Mouse (Mus musculus): ENCODE measurements at regions not wholly inside any gene's neighbourhood (a gene's known extent, or its start where the extent isn't known, plus 50 kb on each side); places are given as distances from the start of the nearest gene placed in this dataset.
A peak's percentile ranks its signal among the peaks of the same experiment; 100 is the strongest.

DNA sequence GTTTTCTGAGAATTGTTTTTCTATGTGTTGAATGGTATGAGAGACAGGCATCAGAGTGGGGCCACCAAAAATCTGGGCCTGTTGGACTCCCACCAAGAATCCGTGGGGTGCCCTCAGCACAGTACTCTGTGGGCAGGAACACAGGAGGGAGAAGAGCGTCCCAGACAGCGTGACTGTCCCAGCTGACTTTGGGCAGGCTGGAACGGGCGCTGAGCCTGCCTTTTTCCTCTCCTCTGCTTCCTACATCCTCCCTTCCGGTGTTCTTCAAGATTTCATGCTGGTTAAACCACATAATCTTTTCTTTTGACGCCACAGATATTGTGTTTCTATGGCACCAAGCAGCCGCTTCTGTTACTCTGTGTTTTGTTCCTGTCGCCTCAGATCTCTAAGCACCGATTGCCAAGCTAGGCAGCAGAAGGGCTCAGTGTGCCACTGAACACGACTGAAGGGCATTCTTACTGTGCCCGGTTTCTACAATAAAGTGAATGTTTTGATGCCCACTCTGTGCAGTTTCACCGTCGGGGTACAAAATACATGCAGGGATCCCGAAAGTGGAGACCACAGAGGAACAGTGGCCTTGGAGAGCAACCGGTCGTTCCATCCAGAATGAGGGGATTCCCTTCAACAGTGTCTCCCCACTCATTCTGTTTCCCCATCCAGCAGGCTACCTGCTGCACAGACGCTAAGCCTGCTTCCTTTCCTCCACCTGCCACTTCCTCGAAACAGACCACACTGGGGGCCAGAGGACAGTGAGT lies 124.6 kb upstream of the Igfbp7 start:
- H3K27ac ChIP-seq (replicated peaks; ENCODE audit: low read depth, low read length): no peak overlapping the region
- ATAC-seq (ENCODE audit: insufficient number of reproducible peaks, low FRiP score, low TSS enrichment, low read depth): no peak
- no peak overlapping the region for H3K4me3 ChIP-seq (ENCODE audit: low read depth, low read length)

DNA sequence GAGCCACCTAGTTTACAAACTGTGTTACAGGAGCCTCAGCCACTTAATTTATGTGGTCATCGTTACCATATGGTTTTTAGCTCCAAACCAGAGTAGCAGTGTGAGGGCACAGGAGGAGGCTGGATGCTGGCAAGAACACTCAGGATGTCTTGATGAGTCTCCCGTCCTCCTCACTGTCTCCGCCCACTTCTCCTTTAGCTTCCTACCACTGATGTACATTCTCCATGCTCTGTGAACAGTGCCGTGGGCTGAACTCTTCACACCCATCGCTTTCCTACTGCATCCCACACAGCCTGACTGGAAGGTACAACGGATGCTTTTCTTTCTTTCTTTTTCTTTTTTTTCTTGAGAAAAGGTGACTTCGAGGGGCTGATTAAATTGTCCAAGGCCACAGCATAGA lies 122.5 kb upstream of the Igfbp7 start:
- Histone ChIP-seq H3K36me3 (ENCODE audit: control insufficient read depth, insufficient read depth, low read length) (no peaks in the 10 kb centered on the region), H3K4me1 (ENCODE audit: control insufficient read depth, insufficient read depth, low read length) (no peaks in the 10 kb centered on the region), H3K27me3 (ENCODE audit: control insufficient read depth, insufficient read depth, low read length) (no peaks in the 10 kb centered on the region), H3K4me2 (ENCODE audit: low read depth, severe bottlenecking) (no peak overlapping the region), H3K4me3 (ENCODE audit: low read depth, low read length) (no peak overlapping the region), H3K9me3 (ENCODE audit: control insufficient read depth, low read length) (no peaks in the 10 kb centered on the region), H3K27ac (replicated peaks; ENCODE audit: low read depth, low read length) (no peak overlapping the region), H3K9ac (ENCODE audit: low read length) (no peak overlapping the region)
- 81% methylated on average over 7 of the region's 7 CpGs for WGBS
- DNase-seq (ENCODE audit: low spot score) (no peak), ATAC-seq (ENCODE audit: insufficient number of reproducible peaks, low FRiP score, low TSS enrichment, low read depth) (no peak)

More for the DNA sequence above, 124.6 kb upstream of the Igfbp7 start:
- Histone ChIP-seq H3K9me3 (ENCODE audit: control insufficient read depth, low read length) (no peaks in the 10 kb centered on the region), H3K4me2 (ENCODE audit: low read depth, severe bottlenecking) (no peak overlapping the region), H3K4me1 (ENCODE audit: control insufficient read depth, insufficient read depth, low read length) (no peaks in the 10 kb centered on the region), H3K9ac (ENCODE audit: low read length) (no peak overlapping the region), H3K27me3 (ENCODE audit: control insufficient read depth, insufficient read depth, low read length) (no peaks in the 10 kb centered on the region), H3K36me3 (ENCODE audit: control insufficient read depth, insufficient read depth, low read length) (no peaks in the 10 kb centered on the region)
- WGBS: 82% methylated on average over 19 of the region's 19 CpGs
- no peak for DNase-seq (ENCODE audit: low spot score)

DNA sequence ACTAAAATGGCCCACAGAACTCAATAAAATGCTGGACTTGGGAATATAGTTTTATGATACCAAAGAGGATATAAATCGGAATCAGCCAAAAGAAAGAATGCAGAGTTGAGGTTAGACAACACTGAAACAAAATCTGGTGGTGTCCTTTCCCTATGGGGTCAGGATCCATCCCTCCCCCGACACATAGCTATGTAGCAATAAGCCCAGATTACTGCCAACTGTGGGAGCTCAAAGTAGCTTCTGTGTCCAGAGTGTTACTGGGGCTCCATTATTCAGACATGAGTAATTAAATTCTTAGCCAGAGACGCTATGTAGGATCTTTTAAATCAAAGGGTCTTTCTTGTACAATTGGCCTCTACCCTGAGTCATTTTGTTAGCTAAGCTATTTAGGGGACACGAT lies 109.4 kb upstream of the Igfbp7 start:
- ATAC-seq (ENCODE audit: insufficient number of reproducible peaks, low FRiP score, low TSS enrichment, low read depth): no peak
- WGBS: 86% methylated on average over 4 of the region's 4 CpGs
- H3K27me3 ChIP-seq (ENCODE audit: control insufficient read depth, insufficient read depth, low read length): no peaks in the 10 kb centered on the region

DNA sequence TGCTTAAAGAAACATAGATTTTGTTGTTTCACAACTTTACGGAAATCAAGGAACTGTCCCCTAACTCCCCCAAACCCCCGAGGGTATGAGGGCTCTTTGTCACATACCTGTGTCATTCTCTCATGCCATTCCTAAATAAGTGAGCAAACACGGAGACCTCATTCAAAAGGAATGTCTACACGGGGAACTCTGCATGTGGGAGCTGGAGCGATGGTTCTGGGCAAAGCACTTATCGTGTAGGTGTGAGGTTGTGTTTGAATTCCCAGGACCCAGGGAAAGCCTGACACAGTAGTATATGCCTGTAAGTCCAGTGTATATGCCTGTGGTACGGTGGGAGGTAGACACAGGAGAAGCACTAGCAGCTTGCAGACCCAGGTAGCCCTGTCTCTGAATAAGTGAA lies 107.6 kb upstream of the Igfbp7 start:
- DNase-seq (ENCODE audit: low spot score): no peak
- ATAC-seq (ENCODE audit: insufficient number of reproducible peaks, low FRiP score, low TSS enrichment, low read depth): no peak

More for the DNA sequence above, 109.4 kb upstream of the Igfbp7 start:
- no peak overlapping the region for H3K4me2 ChIP-seq (ENCODE audit: low read depth, severe bottlenecking)
- no peak overlapping the region for H3K4me3 ChIP-seq (ENCODE audit: low read depth, low read length)
- H3K9me3 ChIP-seq (ENCODE audit: control insufficient read depth, low read length): no peaks in the 10 kb centered on the region
- DNase-seq (ENCODE audit: low spot score): no peak
- H3K9ac ChIP-seq (ENCODE audit: low read length): no peak overlapping the region
- no peaks in the 10 kb centered on the region for H3K4me1 ChIP-seq (ENCODE audit: control insufficient read depth, insufficient read depth, low read length)
- no peaks in the 10 kb centered on the region for H3K36me3 ChIP-seq (ENCODE audit: control insufficient read depth, insufficient read depth, low read length)
- no peak overlapping the region for H3K27ac ChIP-seq (replicated peaks; ENCODE audit: low read depth, low read length)

DNA sequence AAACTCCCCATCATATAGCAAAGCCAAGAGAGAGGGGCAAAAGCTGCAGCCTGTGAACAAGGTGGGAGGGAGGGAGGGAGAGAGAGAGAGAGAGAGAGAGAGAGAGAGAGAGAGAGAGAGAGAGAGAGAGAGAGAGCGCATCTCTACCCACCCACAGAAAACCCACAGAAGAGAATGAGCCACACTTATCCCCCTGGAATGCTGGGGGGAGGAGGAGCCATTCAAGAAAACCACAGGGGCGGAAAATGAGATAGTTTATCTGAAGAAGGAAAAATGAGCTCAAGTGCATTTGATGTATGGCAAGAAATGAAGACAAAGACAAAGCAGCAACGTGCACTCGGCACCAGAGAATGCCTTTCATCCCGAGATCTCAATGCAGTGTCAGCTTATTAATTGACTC lies 94.8 kb upstream of the Igfbp7 start:
- no peak overlapping the region for H3K4me2 ChIP-seq (ENCODE audit: low read depth, severe bottlenecking)
- no peak overlapping the region for H3K9ac ChIP-seq (ENCODE audit: low read length)
- WGBS: 88% methylated on average over 5 of the region's 5 CpGs
- H3K36me3 ChIP-seq (ENCODE audit: control insufficient read depth, insufficient read depth, low read length): no peaks in the 10 kb centered on the region
- H3K9me3 ChIP-seq (ENCODE audit: control insufficient read depth, low read length): no peaks in the 10 kb centered on the region
- no peak overlapping the region for H3K27ac ChIP-seq (replicated peaks; ENCODE audit: low read depth, low read length)
- no peak overlapping the region for H3K4me3 ChIP-seq (ENCODE audit: low read depth, low read length)
- H3K27me3 ChIP-seq (ENCODE audit: control insufficient read depth, insufficient read depth, low read length): no peaks in the 10 kb centered on the region
- DNase-seq (ENCODE audit: low spot score): no peak
- no peaks in the 10 kb centered on the region for H3K4me1 ChIP-seq (ENCODE audit: control insufficient read depth, insufficient read depth, low read length)
- ATAC-seq (ENCODE audit: insufficient number of reproducible peaks, low FRiP score, low TSS enrichment, low read depth): no peak

More for the DNA sequence above, 107.6 kb upstream of the Igfbp7 start:
- H3K27me3 ChIP-seq (ENCODE audit: control insufficient read depth, insufficient read depth, low read length): no peaks in the 10 kb centered on the region
- no peak overlapping the region for H3K4me2 ChIP-seq (ENCODE audit: low read depth, severe bottlenecking)
- H3K27ac ChIP-seq (replicated peaks; ENCODE audit: low read depth, low read length): no peak overlapping the region
- WGBS: 86% methylated on average over 7 of the region's 7 CpGs
- H3K9ac ChIP-seq (ENCODE audit: low read length): no peak overlapping the region
- H3K4me1 ChIP-seq (ENCODE audit: control insufficient read depth, insufficient read depth, low read length): no peaks in the 10 kb centered on the region
- no peaks in the 10 kb centered on the region for H3K9me3 ChIP-seq (ENCODE audit: control insufficient read depth, low read length)
- no peaks in the 10 kb centered on the region for H3K36me3 ChIP-seq (ENCODE audit: control insufficient read depth, insufficient read depth, low read length)
- H3K4me3 ChIP-seq (ENCODE audit: low read depth, low read length): no peak overlapping the region

DNA sequence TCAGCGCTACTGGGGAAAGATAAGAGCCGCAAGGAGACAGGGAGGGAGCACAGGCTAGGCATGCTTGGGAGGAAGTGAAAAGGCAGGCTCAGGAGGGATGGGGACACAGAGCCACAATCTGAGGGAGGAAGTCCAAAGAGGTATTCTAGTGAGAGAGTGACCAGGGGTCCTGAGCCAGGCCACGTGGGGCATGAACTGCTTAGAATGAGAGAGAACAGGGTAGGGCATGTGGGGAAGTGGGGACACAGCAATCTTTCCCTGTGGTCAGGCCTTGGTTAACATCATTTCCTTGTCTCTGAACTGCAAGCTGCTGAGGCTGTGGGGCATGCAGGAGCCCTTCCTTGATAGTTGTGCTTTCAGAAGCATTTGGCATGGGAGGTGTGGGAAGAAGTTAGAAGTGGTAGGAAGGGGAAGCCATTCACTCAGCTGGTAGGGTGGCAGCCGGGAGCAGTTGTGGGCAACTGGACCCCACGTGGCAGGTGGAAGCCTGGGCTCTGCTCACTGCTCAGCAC lies 92.2 kb upstream of the Igfbp7 start:
- Histone ChIP-seq H3K27me3 (ENCODE audit: control insufficient read depth, insufficient read depth, low read length) (no peaks in the 10 kb centered on the region), H3K36me3 (ENCODE audit: control insufficient read depth, insufficient read depth, low read length) (no peaks in the 10 kb centered on the region), H3K4me3 (ENCODE audit: low read depth, low read length) (no peak overlapping the region), H3K27ac (replicated peaks; ENCODE audit: low read depth, low read length) (no peak overlapping the region), H3K9ac (ENCODE audit: low read length) (no peak overlapping the region), H3K9me3 (ENCODE audit: control insufficient read depth, low read length) (no peaks in the 10 kb centered on the region), H3K4me2 (ENCODE audit: low read depth, severe bottlenecking) (no peak overlapping the region), H3K4me1 (ENCODE audit: control insufficient read depth, insufficient read depth, low read length) (no peaks in the 10 kb centered on the region)
- no peak for DNase-seq (ENCODE audit: low spot score)
- WGBS: 81% methylated on average over 5 of the region's 5 CpGs
- no peak for ATAC-seq (ENCODE audit: insufficient number of reproducible peaks, low FRiP score, low TSS enrichment, low read depth)

DNA sequence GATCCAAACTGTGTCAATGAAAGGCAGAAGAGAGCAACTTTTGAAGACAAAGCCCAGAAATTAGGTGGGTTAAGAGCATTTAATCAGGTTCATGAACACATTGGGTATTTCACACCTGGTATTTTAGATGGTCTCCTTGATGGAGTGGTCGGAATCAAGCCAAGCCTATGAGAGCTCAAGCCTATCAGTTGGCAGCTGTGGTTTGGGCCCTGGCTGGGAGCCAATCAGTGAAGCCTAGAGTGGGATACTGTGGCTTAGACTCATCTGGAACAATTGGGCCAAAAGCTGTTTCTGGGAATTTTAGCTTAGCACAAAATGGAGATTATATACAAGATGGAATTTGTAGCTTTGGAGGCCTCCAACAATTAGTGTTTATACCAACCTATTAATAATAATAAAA lies 86.8 kb upstream of the Igfbp7 start:
- no peak overlapping the region for H3K4me3 ChIP-seq (ENCODE audit: low read depth, low read length)
- no peaks in the 10 kb centered on the region for H3K27me3 ChIP-seq (ENCODE audit: control insufficient read depth, insufficient read depth, low read length)
- ATAC-seq (ENCODE audit: insufficient number of reproducible peaks, low FRiP score, low TSS enrichment, low read depth): no peak
- WGBS: 91% methylated on average over 1 of the region's 1 CpGs
- H3K36me3 ChIP-seq (ENCODE audit: control insufficient read depth, insufficient read depth, low read length): no peaks in the 10 kb centered on the region
- no peak for DNase-seq (ENCODE audit: low spot score)
- H3K4me2 ChIP-seq (ENCODE audit: low read depth, severe bottlenecking): no peak overlapping the region
- H3K4me1 ChIP-seq (ENCODE audit: control insufficient read depth, insufficient read depth, low read length): no peaks in the 10 kb centered on the region
- H3K9me3 ChIP-seq (ENCODE audit: control insufficient read depth, low read length): no peaks in the 10 kb centered on the region
- H3K9ac ChIP-seq (ENCODE audit: low read length): no peak overlapping the region
- no peak overlapping the region for H3K27ac ChIP-seq (replicated peaks; ENCODE audit: low read depth, low read length)

DNA sequence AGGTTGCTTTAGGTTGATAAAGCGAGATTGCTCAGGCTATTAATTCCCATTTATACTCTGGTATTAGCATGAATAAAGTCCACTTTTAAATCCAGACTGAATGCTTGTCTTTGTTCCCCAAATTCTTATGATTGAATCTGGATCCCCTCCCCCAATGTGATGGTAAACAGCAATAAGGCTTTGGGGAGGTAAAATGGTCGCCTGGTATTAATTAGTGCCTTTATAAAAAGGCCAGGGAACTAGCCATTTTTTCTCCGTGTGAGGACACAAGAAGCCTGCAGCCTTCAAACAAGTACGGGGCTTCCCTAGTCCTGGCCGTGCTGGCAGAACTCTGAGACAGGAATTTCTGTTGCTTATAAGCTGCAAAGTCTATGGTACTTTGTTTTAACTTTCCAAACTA lies 81.1 kb upstream of the Igfbp7 start:
- no peaks in the 10 kb centered on the region for H3K36me3 ChIP-seq (ENCODE audit: control insufficient read depth, insufficient read depth, low read length)
- H3K9ac ChIP-seq (ENCODE audit: low read length): no peak overlapping the region
- H3K4me3 ChIP-seq (ENCODE audit: low read depth, low read length): no peak overlapping the region
- WGBS: 25% methylated on average over 5 of the region's 5 CpGs
- DNase-seq (ENCODE audit: low spot score) (peak; percentile 44), ATAC-seq (ENCODE audit: insufficient number of reproducible peaks, low FRiP score, low TSS enrichment, low read depth) (no peak)
- H3K27me3 ChIP-seq (ENCODE audit: control insufficient read depth, insufficient read depth, low read length): no peaks in the 10 kb centered on the region
- H3K4me2 ChIP-seq (ENCODE audit: low read depth, severe bottlenecking): no peak overlapping the region
- H3K4me1 ChIP-seq (ENCODE audit: control insufficient read depth, insufficient read depth, low read length): peaks cover 8% of the 10 kb centered on the region; the same call in 1 of the 2 replicates
- no peaks in the 10 kb centered on the region for H3K9me3 ChIP-seq (ENCODE audit: control insufficient read depth, low read length)
- H3K27ac ChIP-seq (replicated peaks; ENCODE audit: low read depth, low read length): peak overlapping the region; percentile 49
